Mouse (Mus musculus) thymus, adult 2 months (tissue): ENCODE data around the gene 4933424G06Rik.

Source experiments
- CTCF ChIP-seq: fragments of 200-500 bp; IDR thresholded peaks from 2 replicates; pipeline ENCODE4 v1.5.1; 2012; ENCODE audit warnings: mild to moderate bottlenecking, control low read depth, low read length, moderate library complexity, borderline replicate concordance; ENCODE audit not compliant: control insufficient read depth, poor library complexity, insufficient read depth; ENCODE audit errors: extremely low read depth
- POLR2A ChIP-seq: fragments of 200-500 bp; IDR thresholded peaks from 2 replicates; pipeline ENCODE4 v1.6.1; 2012; ENCODE audit warnings: mild to moderate bottlenecking, low read length, control low read depth, moderate library complexity; ENCODE audit not compliant: control insufficient read depth, poor library complexity, insufficient read depth; ENCODE audit errors: extremely low read depth

DNA sequence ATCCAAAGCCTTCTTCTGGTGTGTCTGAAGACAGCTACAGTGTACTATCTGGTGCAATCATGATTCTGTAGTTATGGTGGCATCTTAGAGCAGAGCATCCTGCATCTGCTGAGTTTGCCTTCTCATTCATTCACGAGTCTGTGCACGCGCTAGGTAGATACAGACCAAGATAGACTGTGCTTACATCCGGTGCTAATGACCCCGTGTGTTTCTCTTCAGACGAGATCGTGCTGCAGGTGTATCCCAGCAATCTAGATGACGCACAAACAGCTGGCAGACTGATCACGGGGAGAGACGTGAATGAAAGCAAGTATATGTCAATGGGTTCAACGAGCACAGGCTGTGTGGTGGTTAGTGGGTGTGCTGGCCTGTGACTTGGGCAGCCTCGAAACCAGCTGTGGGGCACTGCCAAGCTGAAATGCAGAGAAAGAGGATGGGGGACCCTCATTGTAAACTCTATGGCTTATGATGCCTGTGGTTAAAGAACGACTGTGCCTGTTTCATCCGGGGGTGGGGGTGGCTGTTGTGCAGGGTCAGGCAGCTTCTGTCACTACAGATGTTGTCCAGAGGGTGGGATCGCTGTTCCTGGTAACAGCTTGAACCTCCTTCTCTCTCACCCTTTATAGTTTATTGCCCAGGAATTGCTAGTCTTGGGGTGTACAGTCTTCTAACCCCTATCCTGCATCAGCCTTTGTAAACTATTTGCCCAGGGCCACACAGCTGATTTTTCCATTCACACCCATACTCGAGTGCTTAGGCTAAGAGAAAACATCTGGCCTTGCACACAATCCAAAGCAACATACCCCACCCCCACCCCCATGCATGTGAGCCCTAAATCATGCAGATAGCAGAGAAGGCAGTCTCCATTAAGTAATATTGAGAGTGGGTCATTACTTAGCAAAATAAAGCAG is 13.5 kb downstream of the 4933424G06Rik start:
- TF ChIP-seq CTCF (no peak), POLR2A (no peak)
